In the genomic region with DNA sequence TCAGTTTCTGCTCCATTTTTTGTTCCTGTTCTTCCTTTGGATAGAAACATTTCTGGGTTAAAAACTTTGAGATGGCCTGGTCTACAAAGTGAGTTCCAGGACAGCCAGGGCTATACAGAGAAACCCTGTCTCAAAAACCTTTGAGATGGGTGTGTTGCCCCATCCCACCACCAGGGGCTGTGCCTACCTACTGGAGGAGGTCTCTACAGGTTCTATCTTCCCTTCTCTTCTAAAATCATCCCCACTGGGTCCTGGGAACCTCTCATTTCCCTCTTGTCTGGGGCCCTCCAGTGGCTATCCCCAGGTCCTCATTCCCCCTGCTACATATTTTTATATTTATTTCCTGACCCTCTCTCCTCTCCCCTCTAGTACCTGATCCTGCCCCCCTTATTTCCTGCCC, we compare ENCODE assay signal across 9 mouse cellular contexts. TPM values are rescaled to one million over a fixed set of nuclear protein-coding genes. Genes with fewer than 3 reads are reported as not detected.
A peak's percentile ranks its signal among the peaks of the same experiment; 100 is the strongest.
DNase-seq lines count a peak whose midpoint lies in the region; ATAC-seq lines count a peak whose summit lies in the region.
"Had no signal": no experiment of that assay in that cellular context is flagged by ENCODE, and none has a peak within 500 bp of the region (broad histone marks: within the 10 kb centered on the region; RNA-seq: fewer than 3 reads in every experiment).

No protein-coding gene starts in this region.

- intact Hi-C loops in left cerebral cortex, postnatal 4 days (cut with DNase I), result no loop called here
- intact Hi-C loops in left cerebral cortex, postnatal 25 days (cut with DNase I), result no loop called here

- peak; percentile 4 for DNase-seq in left cerebral cortex, postnatal 4 days
- no peak for DNase-seq in left cerebral cortex, postnatal 25 days (ENCODE audit: low spot score in 2 of 2)
- DNase-seq in WW6 (ENCODE audit: low read depth, low spot score), result peak; percentile 36
- DNase-seq in liver, embryonic 11.5 days (ENCODE audit: low spot score), result peak; percentile 49
- peak; percentile 37 to 78 for DNase-seq in spleen, postnatal 10 days (ENCODE audit: low spot score in 2 of 2)
- no peak for DNase-seq in urinary bladder, postnatal 10 days (ENCODE audit: low spot score)
- DNase-seq in ovary, postnatal 14 days (ENCODE audit: low spot score), result no peak
- DNase-seq in layer of hippocampus, postnatal 14 days (ENCODE audit: low spot score in 2 of 2), result no peak

- no peaks in the 10 kb centered on the region for H3K27me3 ChIP-seq in liver, embryonic 11.5 days (replicated peaks; ENCODE audit: control insufficient read depth, insufficient read depth, low read length)
- H3K27me3 ChIP-seq: megakaryocyte, embryonic 14.5 days had no signal

- H3K36me3 ChIP-seq in liver, embryonic 11.5 days (ENCODE audit: control insufficient read depth, insufficient read depth, low read length), result no peaks in the 10 kb centered on the region

- H3K9ac ChIP-seq in liver, embryonic 11.5 days (ENCODE audit: low read depth, low read length), result no peak overlapping the region

- H3K27ac ChIP-seq in liver, embryonic 11.5 days (ENCODE audit: low read depth, low read length), result no peak overlapping the region

- H3K4me1 ChIP-seq in liver, embryonic 11.5 days (replicated peaks; ENCODE audit: control insufficient read depth, insufficient read depth, low read length), result no peaks in the 10 kb centered on the region

- H3K4me2 ChIP-seq in liver, embryonic 11.5 days, result no peak overlapping the region

- H3K9me3 ChIP-seq in liver, embryonic 11.5 days (ENCODE audit: control insufficient read depth, low read length), result no peaks in the 10 kb centered on the region
- H3K9me3 ChIP-seq: megakaryocyte, embryonic 14.5 days had no signal

- no peak overlapping the region for H3K4me3 ChIP-seq in liver, embryonic 11.5 days (ENCODE audit: low read depth, low read length)
- H3K4me3 ChIP-seq: megakaryocyte, embryonic 14.5 days had no signal

- peak; percentile 58; the same call in 1 of the 2 replicates for ATAC-seq in liver, embryonic 11.5 days (replicated peaks; ENCODE audit: low FRiP score)

RNA-seq across cellular contexts. Expression of gene Rbx1, which starts 41.1 kb away (rescaled TPM):
- total RNA-seq in left cerebral cortex, postnatal 4 days (2021), result 100 to 1,000 TPM; 141 to 149 TPM
- 100 to 1,000 TPM; 132 to 133 TPM for total RNA-seq in left cerebral cortex, postnatal 25 days (2021)
- 505 and 532 TPM in 2 replicates for polyA plus RNA-seq in liver, embryonic 11.5 days (2014; fragmentation: Nextera tagmentation; extraction: Ambion mirVana)
- 100 to 1,000 TPM; 135 to 148 TPM for total RNA-seq in layer of hippocampus, postnatal 14 days (2021)

Comparison
In these comparisons a context has a peak if more than half of its experiments do, and no peak if none do; other contexts are left out.
1. DNase-seq: peak in left cerebral cortex, postnatal 4 days (single experiment), WW6 (single experiment), liver, embryonic 11.5 days (single experiment) and spleen, postnatal 10 days (2 of 2); none in left cerebral cortex, postnatal 25 days (0 of 2), urinary bladder, postnatal 10 days (single experiment), ovary, postnatal 14 days (single experiment) and layer of hippocampus, postnatal 14 days (0 of 2).